Mouse (Mus musculus) forebrain, embryonic 13.5 days (tissue): ENCODE data around the gene Nxn. TPM values are rescaled to one million over a fixed set of nuclear protein-coding genes. Genes with fewer than 3 reads are reported as not detected.

Source experiments
- ATAC-seq: fragments of 200-750 bp; cut with Nextera tagmentation; 2 replicates; pipeline ENCODE4 v1.8.0; 2017
- H3K27ac ChIP-seq: fragments of 300-500 bp; sonication (generic); 2 replicates; pipeline ENCODE4 v1.5.1; 2015; ENCODE audit warnings: inconsistent platforms, mild to moderate bottlenecking, moderate library complexity
- H3K27me3 ChIP-seq: fragments of 300-500 bp; sonication (generic); 2 replicates; pipeline ENCODE4 v1.6.1; 2015; ENCODE audit warnings: mild to moderate bottlenecking, inconsistent platforms
- H3K36me3 ChIP-seq: fragments of 300-500 bp; sonication (generic); 2 replicates; pipeline ENCODE4 v1.6.1; 2015; ENCODE audit warnings: mild to moderate bottlenecking, inconsistent platforms; ENCODE audit not compliant: poor library complexity, severe bottlenecking
- H3K4me1 ChIP-seq: fragments of 300-500 bp; sonication (generic); 2 replicates; pipeline ENCODE4 v1.6.1; 2015; ENCODE audit warnings: inconsistent platforms
- H3K4me2 ChIP-seq: fragments of 300-500 bp; sonication (generic); 2 replicates; pipeline ENCODE4 v1.6.1; 2015; ENCODE audit warnings: inconsistent platforms, mild to moderate bottlenecking, moderate library complexity
- H3K4me3 ChIP-seq: fragments of 300-500 bp; sonication (generic); 2 replicates; pipeline ENCODE4 v1.5.1; 2015; ENCODE audit warnings: mild to moderate bottlenecking, inconsistent platforms
- H3K9ac ChIP-seq: fragments of 300-500 bp; sonication (generic); 2 replicates; pipeline ENCODE4 v1.6.1; 2015; ENCODE audit warnings: mild to moderate bottlenecking, inconsistent platforms
- H3K9me3 ChIP-seq: fragments of 300-500 bp; sonication (generic); replicated peaks from 2 replicates; pipeline ENCODE4 v1.6.1; 2016; ENCODE audit warnings: inconsistent platforms
- WGBS: fragments of 180-500 bp; shearing (Covaris S2); methylation state at CpG from one replicate; pipeline ENCODE4 v1.1.7; 2015; 5-methylcytosine and 5-hydroxymethylcytosine counted together
- polyA plus RNA-seq: library from polyadenylated mRNA; unstranded; fragments of >200 nt; fragmentation: Nextera tagmentation; extraction: Ambion mirVana; gene quantifications from 2 replicates; pipeline ENCODE4 v1.2.1, GENCODE M21; 2015

The Nxn gene
- polyA plus RNA-seq, 1 experiment from 2014 or later: 23.4 TPM

- Histone ChIP-seq H3K4me3 (no peak overlapping the region), H3K36me3 (no peaks in the 10 kb centered on the region), H3K4me1 (peaks cover 52% of the 10 kb centered on the region), H3K9me3 (no peaks in the 10 kb centered on the region), H3K27ac (no peak overlapping the region), H3K9ac (no peak overlapping the region), H3K27me3 (no peaks in the 10 kb centered on the region), H3K4me2 (no peak overlapping the region)
- ATAC-seq: no peak
- 40% methylated on average over 9 of the region's 9 CpGs for WGBS
Measured at GRCm38 (mm10) chr11:76324801-76325200, 74.1 kb downstream of the Nxn start.

- no peaks in the 10 kb centered on the region for H3K9me3 ChIP-seq
- H3K4me1 ChIP-seq: peaks cover 55% of the 10 kb centered on the region
- 17% methylated on average over 9 of the region's 9 CpGs for WGBS
- H3K9ac ChIP-seq: no peak overlapping the region
- no peak overlapping the region for H3K4me2 ChIP-seq
- H3K27ac ChIP-seq: no peak overlapping the region
- H3K4me3 ChIP-seq: no peak overlapping the region
- no peaks in the 10 kb centered on the region for H3K27me3 ChIP-seq
- H3K36me3 ChIP-seq: no peaks in the 10 kb centered on the region
- ATAC-seq: no peak
Measured at GRCm38 (mm10) chr11:76324207-76324606, 74.7 kb downstream of the Nxn start.

GRCm38 (mm10) chr11:76322939-76323338 lies 76.0 kb downstream of the Nxn start:
- no peaks in the 10 kb centered on the region for H3K27me3 ChIP-seq
- H3K9me3 ChIP-seq: no peaks in the 10 kb centered on the region
- H3K9ac ChIP-seq: no peak overlapping the region
- H3K36me3 ChIP-seq: no peaks in the 10 kb centered on the region
- 80% methylated on average over 5 of the region's 5 CpGs for WGBS
- peaks cover 45% of the 10 kb centered on the region for H3K4me1 ChIP-seq
- H3K4me2 ChIP-seq: no peak overlapping the region
- no peak overlapping the region for H3K27ac ChIP-seq
- no peak overlapping the region for H3K4me3 ChIP-seq
- no peak for ATAC-seq

- Histone ChIP-seq H3K4me2 (no peak overlapping the region), H3K27me3 (no peaks in the 10 kb centered on the region), H3K27ac (no peak overlapping the region), H3K4me3 (no peak overlapping the region), H3K4me1 (peaks cover 36% of the 10 kb centered on the region), H3K9ac (no peak overlapping the region), H3K9me3 (no peaks in the 10 kb centered on the region), H3K36me3 (no peaks in the 10 kb centered on the region)
- WGBS: 90% methylated on average over 1 of the region's 1 CpGs
- no peak for ATAC-seq
Measured at GRCm38 (mm10) chr11:76322081-76322480, 76.9 kb downstream of the Nxn start.

GRCm38 (mm10) chr11:76320475-76320874 lies 78.5 kb downstream of the Nxn start:
- Histone ChIP-seq H3K36me3 (no peaks in the 10 kb centered on the region), H3K9ac (no peak overlapping the region), H3K27me3 (no peaks in the 10 kb centered on the region), H3K9me3 (no peaks in the 10 kb centered on the region), H3K4me3 (no peak overlapping the region), H3K4me2 (no peak overlapping the region), H3K27ac (no peak overlapping the region; the same call in 1 of the 2 replicates), H3K4me1 (peaks cover 22% of the 10 kb centered on the region)
- no peak for ATAC-seq
- WGBS: 80% methylated on average over 9 of the region's 9 CpGs

GRCm38 (mm10) chr11:76319714-76320435 lies 79.1 kb downstream of the Nxn start:
- Histone ChIP-seq H3K9me3 (no peaks in the 10 kb centered on the region), H3K4me3 (no peak overlapping the region), H3K27ac (no peak overlapping the region), H3K27me3 (no peaks in the 10 kb centered on the region), H3K4me1 (peaks cover 17% of the 10 kb centered on the region), H3K4me2 (no peak overlapping the region), H3K9ac (no peak overlapping the region), H3K36me3 (no peaks in the 10 kb centered on the region)
- ATAC-seq: no peak
- 53% methylated on average over 9 of the region's 9 CpGs for WGBS

GRCm38 (mm10) chr11:76317904-76318303 lies 81.0 kb downstream of the Nxn start:
- 67% methylated on average over 2 of the region's 2 CpGs for WGBS
- ATAC-seq: no peak
- Histone ChIP-seq H3K27me3 (no peaks in the 10 kb centered on the region), H3K27ac (no peak overlapping the region), H3K4me3 (no peak overlapping the region), H3K4me2 (no peak overlapping the region), H3K9me3 (no peaks in the 10 kb centered on the region), H3K9ac (no peak overlapping the region), H3K4me1 (peaks cover 3% of the 10 kb centered on the region; the same call in 1 of the 2 replicates), H3K36me3 (no peaks in the 10 kb centered on the region)

GRCm38 (mm10) chr11:76315785-76316444 lies 83.0 kb downstream of the Nxn start:
- Histone ChIP-seq H3K9ac (no peak overlapping the region), H3K4me3 (no peak overlapping the region), H3K36me3 (no peaks in the 10 kb centered on the region), H3K4me2 (no peak overlapping the region), H3K27me3 (no peaks in the 10 kb centered on the region), H3K4me1 (peaks cover 19% of the 10 kb centered on the region), H3K9me3 (no peaks in the 10 kb centered on the region), H3K27ac (no peak overlapping the region)
- no peak for ATAC-seq
- 94% methylated on average over 5 of the region's 5 CpGs for WGBS

- H3K4me3 ChIP-seq: no peak overlapping the region
- no peak overlapping the region for H3K4me2 ChIP-seq
- H3K27me3 ChIP-seq: no peaks in the 10 kb centered on the region
- H3K27ac ChIP-seq: no peak overlapping the region
- H3K4me1 ChIP-seq: peaks cover 30% of the 10 kb centered on the region
- no peak for ATAC-seq
- no peaks in the 10 kb centered on the region for H3K36me3 ChIP-seq
- no peaks in the 10 kb centered on the region for H3K9me3 ChIP-seq
- H3K9ac ChIP-seq: no peak overlapping the region
- WGBS: 83% methylated on average over 4 of the region's 4 CpGs
Measured at GRCm38 (mm10) chr11:76314741-76315140, 84.2 kb downstream of the Nxn start.

GRCm38 (mm10) chr11:76314140-76314539 lies 84.8 kb downstream of the Nxn start:
- no peak overlapping the region for H3K4me3 ChIP-seq
- no peak overlapping the region for H3K9ac ChIP-seq
- H3K27me3 ChIP-seq: no peaks in the 10 kb centered on the region
- H3K36me3 ChIP-seq: no peaks in the 10 kb centered on the region
- H3K9me3 ChIP-seq: no peaks in the 10 kb centered on the region
- no peak for ATAC-seq
- peaks cover 31% of the 10 kb centered on the region for H3K4me1 ChIP-seq
- no peak overlapping the region for H3K27ac ChIP-seq
- H3K4me2 ChIP-seq: no peak overlapping the region
- 69% methylated on average over 6 of the region's 6 CpGs for WGBS

- WGBS: 79% methylated on average over 4 of the region's 4 CpGs
Measured at GRCm38 (mm10) chr11:76312805-76313204, 86.1 kb downstream of the Nxn start.

GRCm38 (mm10) chr11:76311224-76312000 lies 87.5 kb downstream of the Nxn start:
- peak overlapping the region; percentile 8; the same call in 1 of the 2 replicates for H3K27ac ChIP-seq
- H3K36me3 ChIP-seq: no peaks in the 10 kb centered on the region
- no peaks in the 10 kb centered on the region for H3K27me3 ChIP-seq
- WGBS: 71% methylated on average over 12 of the region's 12 CpGs
- peaks cover 31% of the 10 kb centered on the region for H3K4me1 ChIP-seq
- no peak overlapping the region for H3K4me3 ChIP-seq
- H3K9ac ChIP-seq: peak overlapping the region; percentile 37; the same call in 1 of the 2 replicates
- H3K9me3 ChIP-seq: no peaks in the 10 kb centered on the region
- ATAC-seq: no peak
- no peak overlapping the region for H3K4me2 ChIP-seq

More at GRCm38 (mm10) chr11:76312805-76313204, 86.1 kb downstream of the Nxn start:
- H3K27ac ChIP-seq: no peak overlapping the region
- no peaks in the 10 kb centered on the region for H3K36me3 ChIP-seq
- no peak overlapping the region for H3K4me2 ChIP-seq
- peaks cover 31% of the 10 kb centered on the region for H3K4me1 ChIP-seq
- ATAC-seq: no peak
- H3K9me3 ChIP-seq: no peaks in the 10 kb centered on the region
- no peak overlapping the region for H3K4me3 ChIP-seq
- no peaks in the 10 kb centered on the region for H3K27me3 ChIP-seq
- no peak overlapping the region for H3K9ac ChIP-seq
